Mouse (Mus musculus) colon, adult 2 months (tissue): ENCODE results near the gene Olfr90. TPM values are rescaled to one million over a fixed set of nuclear protein-coding genes. Genes with fewer than 3 reads are reported as not detected.

ENCODE experiments used
- polyA plus RNA-seq: library from polyadenylated mRNA; depleted of rRNA; stranded (reverse); fragments of >200 nt; gene quantifications from 2 replicates; pipeline ENCODE4 v1.2.3, GENCODE M21; 2012; rRNA removed

The Olfr90 gene
- not detected in 2 replicates for polyA plus RNA-seq

DNA sequence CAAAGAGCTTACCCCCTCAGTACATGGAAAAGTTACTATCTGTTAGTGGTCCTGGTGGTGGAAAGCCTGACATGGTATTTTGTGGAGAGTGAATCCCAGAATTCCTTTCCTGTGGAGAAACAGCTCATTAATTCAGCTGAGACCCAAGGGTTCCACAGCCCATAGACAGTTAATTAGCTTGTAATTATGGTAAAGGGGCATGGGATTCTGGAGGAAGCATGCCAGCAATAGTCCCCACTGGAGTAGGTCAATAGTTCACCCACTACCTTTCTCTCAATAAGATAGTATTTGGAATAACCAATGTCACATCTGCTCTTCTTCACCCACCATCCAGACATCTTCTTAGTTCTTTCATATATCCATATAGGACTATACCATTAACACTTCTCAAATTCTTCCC lies at the start of gene Olfr90:
Gene Olfr90, minus strand, starts transcription at position 101 of the 400 bp plus-strand sequence.

DNA sequence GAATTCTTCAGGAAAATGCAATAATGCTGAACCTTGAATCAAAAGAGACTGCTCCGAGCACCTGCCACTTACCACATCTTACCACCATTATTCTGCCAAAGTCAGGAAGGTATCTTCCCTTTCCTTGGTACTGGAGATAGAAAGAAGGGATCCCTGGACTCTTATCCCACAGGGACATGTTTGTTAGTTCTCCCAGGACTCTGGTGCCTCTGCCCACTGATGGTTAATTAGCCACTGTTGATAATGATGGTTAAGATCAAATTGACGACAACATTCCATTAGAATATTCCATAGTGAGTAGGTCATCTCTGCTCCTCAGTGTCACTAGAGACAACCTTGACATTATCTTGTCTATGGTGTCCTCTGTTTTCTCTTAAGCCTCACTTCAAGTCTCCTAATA lies 31.7 kb upstream of the Olfr90 start, which contains the start of gene Olfr92:
Gene Olfr92, minus strand, starts transcription at position 101 of the 400 bp plus-strand sequence.

DNA sequence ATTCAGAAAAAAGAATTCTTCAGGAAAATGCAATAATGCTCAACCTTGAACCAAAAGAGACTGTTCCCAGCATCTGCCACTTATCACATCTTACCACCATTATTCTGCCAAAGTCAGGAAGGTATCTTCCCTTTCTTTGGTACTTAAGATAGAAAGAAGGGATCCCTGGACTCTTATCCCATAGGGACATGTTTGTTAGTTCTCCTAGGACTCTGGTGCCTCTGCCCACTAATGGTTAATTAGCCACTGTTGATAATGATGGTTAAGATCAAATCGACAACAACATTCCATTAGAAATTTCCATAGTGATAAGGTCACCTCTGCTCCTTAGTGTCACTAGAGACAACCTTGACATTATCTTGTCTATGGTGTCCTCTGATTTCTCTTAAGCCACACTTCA lies 9.9 kb upstream of the Olfr90 start, which contains the start of gene Olfr91:
Gene Olfr91, minus strand, starts transcription at position 101 of the 400 bp plus-strand sequence.

DNA sequence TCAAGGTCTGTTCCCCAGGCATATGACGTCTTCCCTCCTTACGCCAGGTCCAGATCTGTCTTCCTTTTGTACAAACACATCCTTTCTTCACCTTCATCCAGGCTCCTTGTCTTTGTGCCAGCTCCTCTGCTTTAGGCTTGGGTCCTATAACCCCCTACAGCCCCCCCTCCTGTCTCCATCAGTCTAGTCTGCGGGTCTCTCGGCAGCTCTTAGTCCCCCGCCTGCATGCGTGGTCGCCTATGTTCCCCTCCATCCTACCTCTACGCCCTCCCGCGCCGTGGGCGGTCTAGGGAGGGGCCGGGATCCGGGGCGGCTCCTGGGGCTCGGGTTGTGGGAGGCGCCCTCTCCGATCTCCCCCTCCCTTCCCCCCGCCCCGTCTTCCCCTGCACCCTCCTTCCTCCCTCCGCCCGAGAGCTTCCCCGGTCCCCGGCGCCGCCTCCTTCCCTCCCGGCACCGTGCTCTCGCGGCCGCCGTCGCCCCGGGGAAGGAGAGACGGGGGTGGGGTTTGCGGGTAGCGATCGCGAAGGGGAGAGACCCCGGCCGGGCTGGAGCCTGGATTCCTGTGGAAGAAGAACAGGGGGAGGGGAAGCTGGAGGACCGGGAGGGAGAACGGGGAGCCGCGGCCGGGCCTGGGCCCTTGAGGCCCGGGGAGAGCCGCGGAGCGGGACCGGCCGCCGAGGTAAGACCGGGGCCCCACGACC lies 42.5 kb downstream of the Olfr90 start, which contains the start of gene Gabbr1:
Gene Gabbr1, plus strand, starts transcription at position 356 of the 701 bp plus-strand sequence.

Other genes with a start within 250 kb of the Olfr90 start
- 6.8 and 15.1 TPM in 2 replicates for gene Trim15, start 221.3 kb downstream of the Olfr90 start, polyA plus RNA-seq
- gene Trim10, start 218.9 kb downstream of the Olfr90 start, polyA plus RNA-seq, result not detected in 2 replicates
- gene Trim40, start 198.4 kb downstream of the Olfr90 start, polyA plus RNA-seq, result 14.6 and 18.9 TPM in 2 replicates
- gene Trim31, start 190.4 kb downstream of the Olfr90 start, polyA plus RNA-seq, result 18.0 and 23.9 TPM in 2 replicates
- 38.9 and 42.9 TPM in 2 replicates for gene Rnf39, start 145.6 kb downstream of the Olfr90 start, polyA plus RNA-seq
- 45.1 and 56.4 TPM in 2 replicates for gene Ppp1r11, start 136.8 kb downstream of the Olfr90 start, polyA plus RNA-seq
- 19.3 and 25.8 TPM in 2 replicates for gene Znrd1, start 129.9 kb downstream of the Olfr90 start, polyA plus RNA-seq
- 1.1 and 1.2 TPM in 2 replicates for gene Znrd1as, start 129.9 kb downstream of the Olfr90 start, polyA plus RNA-seq
- gene 2410137M14Rik, start 107.3 kb downstream of the Olfr90 start, polyA plus RNA-seq, result not detected in 2 replicates
- gene H2-M5, start 99.0 kb downstream of the Olfr90 start, polyA plus RNA-seq, result 0.28 TPM in 1 of 2 replicates, not detected in the other
- gene Zfp57, start 87.3 kb downstream of the Olfr90 start, polyA plus RNA-seq, result 1.7 and 1.9 TPM in 2 replicates
- gene Mog, start 65.1 kb downstream of the Olfr90 start, polyA plus RNA-seq, result not detected in 2 replicates
- 20.3 and 20.6 TPM in 2 replicates for gene Gabbr1, start 42.5 kb downstream of the Olfr90 start, polyA plus RNA-seq
- not detected in 2 replicates for gene Olfr91, start 9.8 kb upstream of the Olfr90 start, polyA plus RNA-seq
- gene Olfr92, start 31.6 kb upstream of the Olfr90 start, polyA plus RNA-seq, result not detected in 2 replicates
- gene Olfr93, start 73.0 kb upstream of the Olfr90 start, polyA plus RNA-seq, result not detected in 2 replicates
- gene Ubd, start 105.4 kb upstream of the Olfr90 start, polyA plus RNA-seq, result 0.21 and 0.38 TPM in 2 replicates
- gene Olfr94, start 112.5 kb upstream of the Olfr90 start, polyA plus RNA-seq, result not detected in 2 replicates
- gene Olfr95, start 124.6 kb upstream of the Olfr90 start, polyA plus RNA-seq, result not detected in 2 replicates
- not detected in 2 replicates for gene Olfr96, start 131.6 kb upstream of the Olfr90 start, polyA plus RNA-seq
- not detected in 2 replicates for gene Olfr97, start 148.8 kb upstream of the Olfr90 start, polyA plus RNA-seq
- gene Olfr98, start 175.2 kb upstream of the Olfr90 start, polyA plus RNA-seq, result not detected in 2 replicates
- gene H2-M3, start 181.7 kb upstream of the Olfr90 start, polyA plus RNA-seq, result 7.4 and 7.7 TPM in 2 replicates
- not detected in 2 replicates for gene Olfr99, start 195.0 kb upstream of the Olfr90 start, polyA plus RNA-seq
- gene Olfr101, start 215.8 kb upstream of the Olfr90 start, polyA plus RNA-seq, result not detected in 2 replicates
- gene Olfr102, start 228.6 kb upstream of the Olfr90 start, polyA plus RNA-seq, result not detected in 2 replicates